In the genomic region with DNA sequence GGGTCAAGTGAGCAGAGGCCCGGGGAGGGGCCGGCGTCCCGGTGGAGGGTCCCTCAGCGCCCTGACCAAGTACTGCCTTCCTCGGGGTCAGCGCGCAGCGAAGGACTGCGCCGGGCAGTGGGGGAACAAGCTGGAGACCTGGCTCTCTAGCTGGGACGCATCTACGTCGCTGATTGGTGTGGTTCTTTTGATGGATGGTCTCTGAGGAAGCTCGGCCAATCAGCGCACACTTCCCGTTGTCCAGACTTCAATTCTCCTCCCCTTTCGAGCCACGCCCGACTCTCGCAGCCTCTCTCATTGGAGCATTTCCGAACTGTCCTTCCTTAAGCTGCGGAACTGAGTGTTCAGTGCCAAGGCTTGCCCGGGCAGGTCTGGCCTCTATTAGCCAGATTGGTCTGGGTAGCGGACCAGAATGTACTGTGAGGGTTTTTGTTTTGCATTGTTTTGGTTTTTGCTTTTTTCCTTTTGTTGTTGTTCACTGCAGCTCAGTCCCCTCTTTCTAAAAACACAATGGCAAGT, we compare ENCODE assay signal across 8 mouse cellular contexts. TPM values are rescaled to one million over a fixed set of nuclear protein-coding genes. Genes with fewer than 3 reads are reported as not detected.
DNase-seq lines count a peak whose midpoint lies in the region; ATAC-seq lines count a peak whose summit lies in the region.

A gene (minus strand): TSS at position 203 of the 519 bp plus-strand sequence.

- WGBS in heart, embryonic 10.5 days: 1% methylated on average over 25 of the region's 25 CpGs
- WGBS in kidney, embryonic 15.5 days: 1% methylated on average over 25 of the region's 25 CpGs

- ATAC-seq in erythroblast, adult 5-6 weeks (replicated peaks; ENCODE audit: low FRiP score, poor library complexity, severe bottlenecking): peak; percentile 100
- peak; percentile 100 for ATAC-seq in kidney, embryonic 15.5 days (replicated peaks; ENCODE audit: low FRiP score)
- peak; percentile 99 for ATAC-seq in monocyte, adult 5-6 weeks (replicated peaks; ENCODE audit: insufficient number of reproducible peaks, low FRiP score, low TSS enrichment, poor library complexity, severe bottlenecking)

- peak within 1 kb of the TSS; percentile 87 for H3K4me3 ChIP-seq in heart, embryonic 10.5 days
- peak within 1 kb of the TSS; percentile 79 for H3K4me3 ChIP-seq in kidney, embryonic 15.5 days (replicated peaks)

- peak; percentile 80 for DNase-seq in B cell, adult 2 months
- peak; percentile 100 for DNase-seq in brain, adult 2 months (ENCODE audit: low read depth, low spot score)
- peak; percentile 98 for DNase-seq in heart, embryonic 10.5 days (ENCODE audit: low spot score)
- peak; percentile 94 for DNase-seq in liver
- DNase-seq in splenic B cell, adult 2 months (ENCODE audit: low read depth, low spot score): peak; percentile 94

- H3K4me2 ChIP-seq in kidney, embryonic 15.5 days: peak within 1 kb of the TSS; percentile 81

- no peaks in the 10 kb centered on the region for H3K27me3 ChIP-seq in heart, embryonic 10.5 days (ENCODE audit: insufficient read depth, poor library complexity, severe bottlenecking)
- H3K27me3 ChIP-seq in kidney, embryonic 15.5 days: no peaks in the 10 kb centered on the region
- no peaks in the 10 kb centered on the region for H3K27me3 ChIP-seq in splenic B cell, adult 2 months (ENCODE audit: control insufficient read depth, insufficient read depth, low read length, poor library complexity, severe bottlenecking)

- H3K9ac ChIP-seq in kidney, embryonic 15.5 days: peak within 1 kb of the TSS; percentile 75

- peaks cover 10% of the 10 kb centered on the region; the same call in 1 of the 2 replicates for H3K4me1 ChIP-seq in heart, embryonic 10.5 days
- peaks cover 13% of the 10 kb centered on the region for H3K4me1 ChIP-seq in kidney, embryonic 15.5 days

- peak within 1 kb of the TSS; percentile 96 for H3K27ac ChIP-seq in heart, embryonic 10.5 days
- H3K27ac ChIP-seq in kidney, embryonic 15.5 days: peak within 1 kb of the TSS; percentile 67

- no peaks in the 10 kb centered on the region for H3K9me3 ChIP-seq in heart, embryonic 10.5 days
- no peaks in the 10 kb centered on the region for H3K9me3 ChIP-seq in kidney, embryonic 15.5 days (replicated peaks)

- peaks cover 18% of the 10 kb centered on the region for H3K36me3 ChIP-seq in heart, embryonic 10.5 days
- peaks cover 18% of the 10 kb centered on the region for H3K36me3 ChIP-seq in kidney, embryonic 15.5 days
- 0 out of 2 replicates have a peak, but pooled peaks cover 2% of the 10 kb centered on the region for H3K36me3 ChIP-seq in splenic B cell, adult 2 months (ENCODE audit: control insufficient read depth, insufficient read depth, low read length, poor library complexity, severe bottlenecking)

RNA-seq across cellular contexts. Expression of the gene that starts here (rescaled TPM):
- total RNA-seq in erythroblast, adult 5-6 weeks (2015; ENCODE audit: low replicate concordance): 34.3 and 51.7 TPM in 2 replicates
- total RNA-seq in erythroblast, adult 5-6 weeks (2017; ENCODE audit: low replicate concordance): 12.0 and 16.1 TPM in 2 replicates
- polyA plus RNA-seq in heart, embryonic 10.5 days (2016; fragmentation: Nextera tagmentation; extraction: Ambion mirVana): 76.3 and 127 TPM in 2 replicates
- 37.9 and 42.6 TPM in 2 replicates for polyA plus RNA-seq in kidney, embryonic 15.5 days (2015; fragmentation: Nextera tagmentation; extraction: Ambion mirVana)
- 70.3 to 89.6 TPM (median 85.1 TPM) in 3 replicates for total RNA-seq in monocyte, adult 5-6 weeks (2017)

Comparison
In these comparisons a context has a peak if more than half of its experiments do, and no peak if none do; other contexts are left out.
1. Peak in every context shown above with its lines: DNase-seq, ATAC-seq, H3K4me3 ChIP-seq and H3K27ac ChIP-seq.